Mouse (Mus musculus): ENCODE measurements around the gene Ackr1.

Gene Ackr1

GRCm38 (mm10) chr1:173333312-173334253 is at the start of gene Ackr1:
TSS of gene Ackr1 (minus strand) at chr1:173333750.
- DNase-seq, result peak in 1 of 2 experiments; percentile 23

DNA sequence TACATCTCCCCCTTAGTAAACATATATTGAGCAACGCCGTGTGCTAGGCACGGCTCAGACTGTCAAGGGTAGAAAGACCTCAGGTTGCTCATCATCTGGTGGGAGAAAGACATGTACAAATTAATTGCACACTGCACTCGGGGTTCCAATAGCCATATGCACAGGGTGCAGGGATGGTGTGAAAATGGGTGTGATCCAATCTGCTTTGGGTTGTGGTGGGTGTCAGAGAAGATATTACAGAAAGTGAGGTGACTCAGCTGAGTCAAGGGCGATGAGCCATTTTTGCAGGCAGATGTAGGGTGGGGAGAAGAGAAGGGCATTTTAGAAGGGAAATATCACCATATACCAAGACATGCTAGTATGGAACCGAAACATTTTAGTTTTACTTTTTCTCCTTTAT is 47.9 kb upstream of the Ackr1 start:
- DNase-seq, result no peak

DNA sequence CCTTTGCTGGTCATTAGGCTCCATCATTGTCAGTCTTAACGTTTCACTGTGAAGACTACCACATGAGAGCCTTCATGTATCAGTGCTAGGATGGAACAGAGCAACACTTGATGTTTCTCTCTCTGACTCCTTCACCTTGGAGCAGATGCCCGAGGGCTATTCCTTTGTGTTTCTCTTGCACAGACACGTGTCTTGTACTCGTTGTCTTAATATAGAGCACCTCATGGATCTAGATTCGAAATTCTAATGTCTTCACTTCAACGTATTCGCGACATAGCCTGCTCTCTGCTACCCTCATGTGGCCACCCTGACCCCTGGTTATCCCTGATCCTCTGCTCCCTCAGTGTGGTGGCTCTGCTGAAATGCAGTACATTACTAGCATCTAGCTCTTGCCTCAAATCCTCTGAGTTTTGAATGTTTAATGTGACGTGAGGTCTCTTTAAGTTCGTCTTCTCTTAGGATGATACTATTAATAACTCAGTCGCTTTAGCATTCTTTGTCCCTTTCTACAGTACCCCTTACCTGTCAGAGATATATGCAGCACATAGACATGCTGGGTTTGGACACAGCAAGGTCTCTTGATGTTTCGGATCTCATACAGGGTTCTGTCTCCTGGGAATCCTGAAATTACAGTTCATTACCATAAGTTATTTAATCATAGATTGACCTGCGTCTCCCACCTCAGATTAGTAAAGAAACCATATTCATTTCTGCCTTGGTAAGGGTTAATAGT is 44.0 kb upstream of the Ackr1 start:
- DNase-seq, result peak; percentile 89 to 91

- no peak for DNase-seq
These were observed 40.5 kb upstream of the Ackr1 start for GRCm38 (mm10) chr1:173374020-173374419.

DNA sequence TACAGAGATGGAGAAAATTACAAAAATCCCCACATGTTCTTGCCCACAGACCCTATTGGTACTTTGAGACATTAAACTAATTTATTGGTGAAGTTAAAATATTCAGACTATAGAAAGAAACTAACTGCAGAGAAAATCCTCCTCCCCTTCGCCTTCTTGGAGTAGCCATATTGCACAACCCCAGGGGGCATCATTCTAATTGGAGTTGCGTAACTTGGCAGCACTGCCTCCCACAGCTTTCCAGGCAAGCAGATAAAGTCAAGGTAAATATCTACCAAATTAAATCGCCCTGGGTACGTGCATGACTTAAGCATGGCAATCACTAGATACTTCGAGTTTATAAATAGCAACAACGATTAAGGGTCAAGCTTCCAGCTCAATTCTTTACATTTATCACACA is 38.0 kb upstream of the Ackr1 start:
- peak; percentile 86 to 89 for DNase-seq

- DNase-seq, result peak in 1 of 2 experiments; percentile 12
These were observed 36.9 kb upstream of the Ackr1 start for GRCm38 (mm10) chr1:173370456-173370855.

- peak in 1 of 2 experiments; percentile 57 for DNase-seq
These were observed 36.1 kb upstream of the Ackr1 start for GRCm38 (mm10) chr1:173369611-173370010.

DNA sequence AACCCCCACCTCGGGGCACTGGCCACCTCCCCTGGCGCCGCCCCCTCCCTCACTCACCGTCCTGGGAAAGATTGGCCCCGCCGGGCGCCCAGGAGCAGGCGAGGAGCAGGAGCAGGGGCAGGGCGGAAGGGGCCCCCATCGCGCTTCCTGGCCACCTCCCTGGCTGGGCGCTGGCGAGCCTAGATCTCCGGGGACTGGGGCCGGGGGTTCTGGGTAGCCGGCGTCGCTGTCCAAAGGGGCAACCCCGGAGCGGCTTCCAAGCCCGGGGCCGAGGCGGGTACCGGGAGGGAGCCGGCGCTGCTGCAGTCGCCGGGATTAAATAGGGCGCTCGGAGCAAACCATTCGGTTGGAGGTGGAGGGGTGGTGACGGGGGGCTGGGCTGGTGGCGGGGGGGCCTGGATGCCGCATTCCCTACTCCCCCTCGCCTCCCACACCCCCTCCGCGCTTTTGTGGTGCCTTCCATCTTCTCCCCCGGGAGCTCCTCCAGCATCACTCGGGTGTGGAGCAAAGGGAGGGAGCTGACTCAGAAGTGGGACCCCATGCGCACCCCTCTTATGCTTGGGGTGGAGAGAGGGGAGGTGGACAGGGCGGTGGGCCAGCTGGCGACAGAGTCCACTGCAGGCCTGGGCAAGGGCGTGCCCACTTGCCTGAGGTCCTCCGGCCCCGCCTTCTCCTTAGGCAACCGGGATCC is 34.0 kb upstream of the Ackr1 start, which contains the start of gene Cadm3:
TSS of gene Cadm3 (minus strand) at position 340 of the 691 bp plus-strand sequence.
- DNase-seq, result peak; percentile 89 to 90

DNA sequence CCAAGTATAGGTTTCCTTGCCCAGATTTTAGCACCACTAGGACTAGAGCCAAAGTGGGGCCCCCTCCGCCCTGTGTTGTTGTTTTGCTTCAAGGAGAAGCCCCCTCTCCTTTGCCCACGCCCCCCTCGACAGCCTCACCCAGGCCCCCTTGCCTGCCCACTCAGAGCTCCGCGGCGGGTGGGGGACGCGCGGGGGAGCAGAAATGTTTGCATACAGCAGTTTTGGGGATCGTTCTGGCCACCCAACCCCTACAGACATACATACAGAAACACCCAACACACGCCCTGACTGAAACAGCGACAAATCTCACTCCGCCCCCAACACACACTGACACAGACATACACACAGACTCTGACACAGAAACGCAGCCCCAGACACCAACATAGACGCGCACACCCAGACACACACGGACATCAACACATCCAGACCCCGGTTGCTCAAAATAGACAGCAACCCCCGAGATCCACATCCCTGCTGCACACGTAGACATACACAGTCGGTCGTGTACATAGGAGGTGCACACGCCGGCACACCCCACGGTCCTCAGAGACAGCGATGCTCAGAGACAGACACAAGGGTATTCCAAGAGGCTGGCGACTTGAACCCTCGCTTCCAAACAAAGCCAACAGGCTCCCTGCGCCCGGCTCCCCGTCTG is 33.3 kb upstream of the Ackr1 start:
- peak; percentile 42 to 62 for DNase-seq

GRCm38 (mm10) chr1:173365970-173366409 is 32.4 kb upstream of the Ackr1 start:
- DNase-seq, result peak; percentile 83 to 88

GRCm38 (mm10) chr1:173364125-173364800 is 30.7 kb upstream of the Ackr1 start:
- peak; percentile 85 to 88 for DNase-seq

DNA sequence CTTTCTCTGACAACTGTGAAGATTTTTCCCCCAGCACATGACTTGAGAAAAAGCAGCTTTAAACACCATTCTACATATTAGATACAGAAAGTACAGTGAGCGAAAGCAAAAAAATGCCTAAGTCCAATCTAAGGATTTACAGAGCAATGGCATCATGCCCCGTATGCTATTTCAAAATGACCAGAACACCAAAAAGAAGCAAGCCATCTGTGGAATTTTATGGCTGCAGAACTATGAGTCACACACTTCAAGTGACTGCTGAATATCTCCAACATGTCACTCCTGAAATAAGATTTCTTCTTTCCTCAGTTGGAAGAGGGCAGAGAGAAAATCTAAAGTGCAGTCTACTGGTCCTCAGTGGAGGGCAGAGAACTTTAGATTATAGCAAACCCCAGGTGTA is 29.9 kb upstream of the Ackr1 start:
- DNase-seq, result peak in 1 of 2 experiments; percentile 16

GRCm38 (mm10) chr1:173361651-173362050 is 28.1 kb upstream of the Ackr1 start:
- no peak for DNase-seq

- DNase-seq, result peak; percentile 80 to 84
These were observed 26.2 kb upstream of the Ackr1 start for GRCm38 (mm10) chr1:173359590-173360290.

- no peak for DNase-seq
These were observed 24.2 kb upstream of the Ackr1 start for GRCm38 (mm10) chr1:173357799-173358198.

DNA sequence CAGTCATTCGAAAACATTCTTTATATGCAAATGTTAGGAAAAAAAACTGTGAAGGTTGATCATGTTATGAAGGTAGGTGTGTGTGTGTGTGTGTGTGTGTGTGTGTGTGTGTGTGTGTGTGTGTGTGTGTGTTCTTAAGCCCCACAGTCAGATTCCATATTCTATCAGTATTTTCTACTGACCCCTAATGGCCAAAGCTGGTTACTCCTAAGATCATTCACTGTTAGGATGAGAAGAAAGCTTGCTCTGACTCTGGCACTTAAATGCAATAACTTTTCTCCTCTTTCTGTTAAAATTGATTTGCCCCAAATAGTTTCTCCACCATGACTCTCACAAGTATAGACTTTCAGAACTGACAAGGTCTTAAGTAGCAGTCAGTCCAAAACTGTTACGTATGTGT is 23.1 kb upstream of the Ackr1 start:
- DNase-seq, result no peak

DNA sequence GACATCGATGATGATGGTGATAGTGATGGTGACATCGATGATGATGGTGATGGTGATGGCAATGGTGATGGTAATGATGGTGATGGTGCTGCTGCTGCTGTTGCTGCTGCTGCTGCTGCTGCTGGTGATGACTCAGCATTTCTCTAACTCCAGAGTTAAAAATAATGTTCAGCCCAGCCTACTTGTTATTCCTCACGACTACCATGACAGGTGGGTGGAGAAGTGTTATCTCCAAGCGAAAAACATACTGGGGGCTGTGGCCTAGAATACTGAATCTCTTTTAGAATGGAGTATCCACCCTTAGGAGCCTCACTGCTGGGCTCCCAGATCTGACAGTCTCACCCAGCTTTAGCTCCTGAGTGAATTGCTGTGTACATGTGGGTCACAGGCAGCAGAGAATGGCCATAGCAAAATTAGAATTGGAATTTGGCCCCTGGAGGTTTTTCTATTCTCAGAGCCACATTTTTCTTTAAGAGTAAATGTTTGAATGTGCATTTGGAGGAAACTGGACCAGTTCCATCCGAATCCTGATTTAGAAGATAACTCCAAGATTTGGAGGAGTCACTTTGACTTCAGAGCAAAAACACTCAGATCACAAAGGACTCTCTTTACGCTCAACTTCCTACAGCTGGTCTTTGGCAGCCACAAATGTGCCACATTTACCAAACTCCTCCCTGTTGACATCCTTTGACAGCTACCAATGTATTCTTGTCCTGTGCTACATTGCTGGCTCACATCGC is 21.7 kb upstream of the Ackr1 start:
- no peak for DNase-seq

- DNase-seq, result no peak
These were observed 16.9 kb upstream of the Ackr1 start, which contains the start of gene Aim2 for GRCm38 (mm10) chr1:173350372-173350957. TSS of gene Aim2 (plus strand) at chr1:173350879.

GRCm38 (mm10) chr1:173349946-173350345 is 16.4 kb upstream of the Ackr1 start:
- no peak for DNase-seq

- DNase-seq, result no peak
These were observed 15.6 kb upstream of the Ackr1 start for GRCm38 (mm10) chr1:173349192-173349591.
